In the genomic region with DNA sequence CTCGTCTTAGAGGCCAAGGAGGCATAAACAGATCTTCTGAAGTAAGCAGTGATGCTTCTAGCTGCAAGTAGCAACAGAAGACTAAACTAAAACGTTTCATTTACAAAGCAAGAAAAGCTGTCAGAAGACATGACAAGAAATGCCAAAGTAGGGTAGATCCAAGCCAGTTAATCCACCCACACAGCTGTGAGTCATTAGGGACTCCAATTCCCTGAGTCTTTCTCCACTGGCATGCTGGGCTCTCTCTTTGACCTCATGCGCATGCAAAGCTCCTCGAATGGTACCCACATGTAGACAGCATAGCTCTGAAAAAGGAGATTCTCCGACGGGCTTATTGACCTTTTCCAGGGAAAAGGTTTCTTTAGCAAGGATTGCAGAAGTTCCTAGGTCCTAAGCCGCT, we compare ENCODE assay signal across 32 mouse cellular contexts. TPM values are rescaled to one million over a fixed set of nuclear protein-coding genes. Genes with fewer than 3 reads are reported as not detected.
DNase-seq lines count a peak whose midpoint lies in the region; ATAC-seq and TF ChIP-seq lines count a peak whose summit lies in the region.
"Had no signal": no experiment of that assay in that cellular context is flagged by ENCODE, and none has a peak within 500 bp of the region (broad histone marks: within the 10 kb centered on the region; RNA-seq: fewer than 3 reads in every experiment).

No protein-coding gene starts in this region.

- no peak overlapping the region for H3K4me3 ChIP-seq in embryonic facial prominence, embryonic 11.5 days (ENCODE audit: low read depth, low read length)
- H3K4me3 ChIP-seq in forebrain, embryonic 13.5 days: no peak overlapping the region
- H3K4me3 ChIP-seq: embryonic facial prominence, embryonic 13.5 days; forebrain, embryonic 15.5 days; gastrocnemius, adult 2 months; heart, embryonic 13.5 days had no signal

- intact Hi-C loops in gastrocnemius, postnatal 36 days (cut with DNase I): no loop called here

- POLR2A ChIA-PET in Patski (lab: Charles Lee): no interaction called here

- DNase-seq in retina, postnatal 1 day: peak; percentile 23
- DNase-seq in retina, embryonic 14.5 days (ENCODE audit: low spot score): no peak
- no peak for DNase-seq in Patski (ENCODE audit: low read depth, low spot score)
- DNase-seq in embryonic facial prominence, embryonic 11.5 days (ENCODE audit: low spot score): peak; percentile 31
- no peak for DNase-seq in gastrocnemius, postnatal 36 days
- DNase-seq: adrenal gland, adult 2 months; adrenal gland, postnatal 14 days; cerebellum, adult 11-12 months; cerebellum, adult 9-10 months; cerebellum, postnatal 14 days; gastrocnemius, adult 2 months; gastrocnemius, postnatal 14 days; heart, adult 18-20 months; heart, postnatal 14 days; heart, postnatal 4 days; kidney, adult 2 months had no signal

- peak; percentile 51 for ATAC-seq in Patski
- no peak for ATAC-seq in embryonic facial prominence, embryonic 11.5 days (replicated peaks; ENCODE audit: insufficient number of reproducible peaks, low FRiP score, low TSS enrichment, low read depth)
- ATAC-seq in megakaryocyte-erythroid progenitor cell, adult 5-6 weeks (replicated peaks; ENCODE audit: low FRiP score, low TSS enrichment, poor library complexity, severe bottlenecking): no peak
- ATAC-seq in forebrain, embryonic 13.5 days: no peak
- ATAC-seq: CD4-positive, CD25-positive, alpha-beta regulatory T cell, adult 4 months; forebrain, embryonic 15.5 days; intestine, postnatal 0 days had no signal

- no peaks in the 10 kb centered on the region for H3K4me1 ChIP-seq in embryonic facial prominence, embryonic 11.5 days (ENCODE audit: control insufficient read depth, insufficient read depth, low read length)
- 0 out of 2 replicates have a peak, but pooled peaks cover 3% of the 10 kb centered on the region for H3K4me1 ChIP-seq in forebrain, embryonic 13.5 days
- H3K4me1 ChIP-seq: forebrain, embryonic 15.5 days had no signal

- CTCF ChIA-PET in Patski (lab: Charles Lee): interaction anchor here (1.1 kb wide), 1 partner anchor 8 kb away, joined by 3 read pairs; no protein-coding TSS in a partner anchor

- no peaks in the 10 kb centered on the region for H3K36me3 ChIP-seq in embryonic facial prominence, embryonic 11.5 days (replicated peaks; ENCODE audit: control insufficient read depth, insufficient read depth, low read depth, low read length)
- no peaks in the 10 kb centered on the region for H3K36me3 ChIP-seq in forebrain, embryonic 13.5 days (ENCODE audit: poor library complexity, severe bottlenecking)
- H3K36me3 ChIP-seq: embryonic facial prominence, embryonic 13.5 days; forebrain, embryonic 15.5 days; heart, embryonic 13.5 days had no signal

- H3K9me3 ChIP-seq in embryonic facial prominence, embryonic 11.5 days (replicated peaks; ENCODE audit: control insufficient read depth, low read length): no peaks in the 10 kb centered on the region
- H3K9me3 ChIP-seq in forebrain, embryonic 13.5 days (replicated peaks): no peaks in the 10 kb centered on the region
- H3K9me3 ChIP-seq: embryonic facial prominence, embryonic 13.5 days; forebrain, embryonic 15.5 days; heart, embryonic 13.5 days had no signal

- WGBS in embryonic facial prominence, embryonic 11.5 days: 34% methylated on average over 7 of the region's 7 CpGs
- 59% methylated on average over 7 of the region's 7 CpGs for WGBS in forebrain, embryonic 13.5 days

- no peak overlapping the region for H3K4me2 ChIP-seq in embryonic facial prominence, embryonic 11.5 days (ENCODE audit: low read depth, low read length)
- no peak overlapping the region for H3K4me2 ChIP-seq in forebrain, embryonic 13.5 days
- H3K4me2 ChIP-seq: embryonic facial prominence, embryonic 13.5 days; forebrain, embryonic 15.5 days; heart, embryonic 13.5 days; hindbrain, embryonic 14.5 days had no signal

- in situ Hi-C loops in Patski (cut with MboI; ENCODE audit: low pct_unique_long_range_greater_than_20kb): no loop called here

- H3K27me3 ChIP-seq in Patski: peaks cover 6% of the 10 kb centered on the region
- H3K27me3 ChIP-seq in embryonic facial prominence, embryonic 11.5 days (ENCODE audit: control insufficient read depth, insufficient read depth, low read length): no peaks in the 10 kb centered on the region
- H3K27me3 ChIP-seq in forebrain, embryonic 13.5 days: no peaks in the 10 kb centered on the region
- H3K27me3 ChIP-seq: embryonic facial prominence, embryonic 13.5 days; forebrain, embryonic 15.5 days; heart, embryonic 13.5 days had no signal

- no peak for TF ChIP-seq CTCF in Patski (IDR thresholded peaks at IDR 0.05)

- no peak overlapping the region for H3K27ac ChIP-seq in embryonic facial prominence, embryonic 11.5 days (replicated peaks; ENCODE audit: low read depth, low read length)
- no peak overlapping the region for H3K27ac ChIP-seq in forebrain, embryonic 13.5 days
- H3K27ac ChIP-seq: embryonic facial prominence, embryonic 13.5 days; forebrain, embryonic 15.5 days; gastrocnemius, adult 2 months; heart, embryonic 13.5 days; hindbrain, embryonic 14.5 days had no signal

- no peak overlapping the region for H3K9ac ChIP-seq in embryonic facial prominence, embryonic 11.5 days (replicated peaks; ENCODE audit: low read length)
- H3K9ac ChIP-seq in forebrain, embryonic 13.5 days: no peak overlapping the region
- H3K9ac ChIP-seq: embryonic facial prominence, embryonic 13.5 days; forebrain, embryonic 15.5 days; heart, embryonic 13.5 days; hindbrain, embryonic 14.5 days had no signal

RNA-seq across cellular contexts. Expression of gene Serpinb11, which starts 5.0 kb away (rescaled TPM):
- polyA plus RNA-seq in Patski (2021): not detected
- not detected in 2 replicates for polyA plus RNA-seq in embryonic facial prominence, embryonic 11.5 days (2014; fragmentation: Nextera tagmentation; extraction: Ambion mirVana)
- not detected in 2 replicates for total RNA-seq in megakaryocyte-erythroid progenitor cell, adult 5-6 weeks (2014; fragmentation: Nextera tagmentation)
- total RNA-seq in megakaryocyte-erythroid progenitor cell, adult 5-6 weeks (2017): not detected in 2 replicates
- total RNA-seq in gastrocnemius, postnatal 36 days (2021): not detected
- not detected in 2 replicates for polyA plus RNA-seq in forebrain, embryonic 13.5 days (2015; fragmentation: Nextera tagmentation; extraction: Ambion mirVana)
- total RNA-seq: adrenal gland, adult 2 months; adrenal gland, postnatal 14 days; adrenal gland, postnatal 4 days; gastrocnemius, adult 2 months; gastrocnemius, postnatal 14 days; heart, postnatal 14 days; heart, postnatal 4 days; MEL had no signal
- polyA plus RNA-seq: adrenal gland, adult 2 months; brain, embryonic 14.5 days; C2C12; CD4-positive, CD25-positive, alpha-beta regulatory T cell, adult 4 months; forebrain, embryonic 11.5 days; forebrain, embryonic 15.5 days; gonadal fat pad, adult 2 months; heart, embryonic 13.5 days; hindbrain, embryonic 14.5 days; intestine, embryonic 14.5 days; intestine, postnatal 0 days; kidney, adult 2 months had no signal

RNA-seq across cellular contexts. Expression of gene Serpinb7, which starts 33.5 kb away (rescaled TPM):
- 0.10 TPM for polyA plus RNA-seq in Patski (2021)
- not detected in 2 replicates for polyA plus RNA-seq in embryonic facial prominence, embryonic 11.5 days (2014; fragmentation: Nextera tagmentation; extraction: Ambion mirVana)
- not detected in 2 replicates for total RNA-seq in megakaryocyte-erythroid progenitor cell, adult 5-6 weeks (2014; fragmentation: Nextera tagmentation)
- total RNA-seq in megakaryocyte-erythroid progenitor cell, adult 5-6 weeks (2017): not detected in 2 replicates
- not detected for total RNA-seq in gastrocnemius, postnatal 36 days (2021)
- polyA plus RNA-seq in forebrain, embryonic 13.5 days (2015; fragmentation: Nextera tagmentation; extraction: Ambion mirVana): not detected in 2 replicates
- total RNA-seq: adrenal gland, adult 2 months; adrenal gland, postnatal 14 days; adrenal gland, postnatal 4 days; gastrocnemius, postnatal 14 days; heart, adult 18-20 months; heart, postnatal 14 days; heart, postnatal 4 days; MEL had no signal
- polyA plus RNA-seq: adrenal gland, adult 2 months; CD4-positive, CD25-positive, alpha-beta regulatory T cell, adult 4 months; forebrain, embryonic 11.5 days; forebrain, embryonic 15.5 days; gonadal fat pad, adult 2 months; heart, embryonic 13.5 days; hindbrain, embryonic 11.5 days; hindbrain, embryonic 14.5 days; intestine, embryonic 14.5 days; intestine, postnatal 0 days; kidney, adult 2 months had no signal

Comparison
In these comparisons a context has a peak if more than half of its experiments do, and no peak if none do; other contexts are left out.
1. DNase-seq: peak in retina, postnatal 1 day (single experiment) and embryonic facial prominence, embryonic 11.5 days (single experiment); none in retina, embryonic 14.5 days (single experiment), Patski (single experiment) and gastrocnemius, postnatal 36 days (0 of 2).